Mouse (Mus musculus): Measurements from ENCODE around the gene Ercc1.

Gene Ercc1

GRCm38 (mm10) chr7:19365376-19365775 is 20.8 kb downstream of the Ercc1 start:
- no peak for DNase-seq (ENCODE audit: low spot score)

DNA sequence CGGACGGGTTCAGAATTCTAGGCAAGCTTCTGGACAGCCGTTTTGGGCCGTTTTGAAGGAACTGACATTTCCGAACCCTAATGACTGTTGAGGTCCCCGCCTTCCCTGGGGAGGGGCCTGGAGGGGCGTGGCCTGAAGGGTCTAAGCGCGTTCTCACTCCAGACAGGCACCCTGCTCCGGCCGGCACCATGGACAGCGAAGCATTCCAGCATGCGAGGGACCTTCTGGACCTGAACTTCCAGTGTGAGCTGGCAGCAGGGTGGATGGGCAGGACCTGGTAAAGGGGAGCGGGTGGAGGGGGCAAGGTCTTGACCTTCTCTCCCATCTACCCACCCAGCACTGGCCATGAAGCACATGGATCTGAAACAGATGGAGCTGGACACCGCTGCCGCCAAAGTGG is 23.8 kb downstream of the Ercc1 start:
- DNase-seq (ENCODE audit: low spot score), result peak; percentile 57

- peak; percentile 58 for DNase-seq (ENCODE audit: low spot score)
Observed at GRCm38 (mm10) chr7:19369823-19370425, 25.3 kb downstream of the Ercc1 start.

DNA sequence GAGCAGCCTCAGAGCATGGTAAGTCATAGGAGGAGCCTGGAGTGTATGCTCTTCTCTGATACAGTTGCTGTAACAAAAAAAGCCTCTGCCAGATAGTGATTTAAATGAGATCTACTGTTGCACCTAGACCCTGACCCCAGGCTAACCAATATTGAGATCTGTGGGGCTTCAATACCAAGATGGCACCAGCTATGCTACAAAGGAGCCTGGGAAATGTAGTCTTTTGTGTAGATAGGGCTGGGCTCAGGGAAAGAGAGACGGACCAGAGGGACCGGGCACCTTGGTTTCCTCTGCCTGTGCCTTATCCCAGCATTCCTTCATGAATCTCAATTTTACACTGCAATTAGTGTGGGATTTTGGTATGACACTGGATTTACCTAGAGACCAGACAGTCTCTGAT is 28.8 kb downstream of the Ercc1 start:
- no peak for DNase-seq (ENCODE audit: low spot score)

DNA sequence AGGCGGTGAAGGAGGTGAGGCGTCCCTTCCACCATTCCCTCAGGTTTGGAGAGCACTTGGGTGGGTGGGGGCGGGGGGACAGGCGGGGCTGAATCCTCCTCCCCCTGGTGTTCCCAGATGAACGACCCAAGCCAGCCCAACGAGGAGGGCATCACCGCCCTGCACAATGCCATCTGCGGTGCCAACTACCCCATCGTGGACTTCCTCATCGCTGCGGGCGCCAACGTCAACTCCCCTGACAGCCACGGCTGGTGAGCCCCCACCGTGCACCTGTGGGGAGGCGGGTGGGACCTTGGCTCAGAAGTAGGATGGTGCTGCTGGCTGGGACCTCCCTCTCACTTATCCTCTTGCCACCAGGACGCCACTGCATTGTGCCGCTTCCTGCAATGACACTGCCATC is 30.8 kb downstream of the Ercc1 start:
- no peak for DNase-seq (ENCODE audit: low spot score)

GRCm38 (mm10) chr7:19376019-19376418 is 31.4 kb downstream of the Ercc1 start:
- no peak for DNase-seq (ENCODE audit: low spot score)

- no peak for DNase-seq (ENCODE audit: low spot score)
Observed at GRCm38 (mm10) chr7:19378049-19378448, 33.5 kb downstream of the Ercc1 start.

GRCm38 (mm10) chr7:19381377-19382165 is 37.0 kb downstream of the Ercc1 start, which contains the start of gene Ercc2:
Gene Ercc2 (plus strand): TSS chr7:19382010.
- DNase-seq (ENCODE audit: low spot score), result peak; percentile 99

DNA sequence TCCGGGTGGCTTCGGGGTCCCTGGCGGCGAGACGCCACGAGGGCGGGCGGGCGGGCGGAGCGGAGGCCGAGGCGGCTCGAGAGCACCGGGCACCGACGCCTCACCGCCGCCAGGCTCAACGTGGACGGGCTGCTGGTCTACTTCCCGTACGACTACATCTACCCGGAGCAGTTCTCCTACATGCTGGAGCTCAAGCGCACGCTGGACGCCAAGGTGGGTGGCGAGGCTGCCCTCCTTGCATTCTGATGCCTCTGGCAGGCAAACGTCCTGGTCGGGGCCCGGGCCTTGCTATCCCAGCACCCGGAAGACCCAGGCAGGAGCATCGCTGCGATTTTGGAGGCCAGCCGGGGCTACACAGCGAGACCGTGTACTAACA is 37.6 kb downstream of the Ercc1 start:
- no peak for DNase-seq (ENCODE audit: low spot score)

- DNase-seq (ENCODE audit: low spot score), result no peak
Observed at GRCm38 (mm10) chr7:19383708-19384107, 39.1 kb downstream of the Ercc1 start.

- DNase-seq (ENCODE audit: low spot score), result no peak
Observed at GRCm38 (mm10) chr7:19388699-19389413, 44.3 kb downstream of the Ercc1 start.

GRCm38 (mm10) chr7:19394484-19394883 is 49.9 kb downstream of the Ercc1 start:
- no peak for DNase-seq (ENCODE audit: low spot score)

GRCm38 (mm10) chr7:19399496-19400280 is 55.1 kb downstream of the Ercc1 start:
- DNase-seq (ENCODE audit: low spot score), result peak; percentile 54

DNA sequence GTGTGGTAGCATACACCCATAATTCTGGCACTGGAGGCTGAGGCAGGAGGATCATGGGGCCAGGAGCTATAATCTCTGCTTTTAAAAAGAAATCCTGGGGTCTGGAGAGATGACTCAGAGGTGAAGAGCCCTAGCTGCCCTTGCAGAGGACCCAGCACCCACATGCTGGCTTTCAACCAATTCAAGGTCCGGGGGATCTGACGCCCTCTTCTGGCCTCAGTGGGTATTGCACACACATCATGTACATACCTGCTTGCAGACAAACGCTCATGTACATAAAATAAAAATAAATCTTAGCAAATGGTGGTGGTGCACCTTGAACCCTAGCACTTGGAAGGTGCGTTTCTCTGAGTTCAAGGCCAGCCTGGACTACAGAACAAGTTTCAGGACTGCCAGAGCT is 56.4 kb downstream of the Ercc1 start:
- DNase-seq (ENCODE audit: low spot score), result no peak

- DNase-seq (ENCODE audit: low spot score), result no peak
Observed at GRCm38 (mm10) chr7:19402535-19403112, 58.0 kb downstream of the Ercc1 start.

DNA sequence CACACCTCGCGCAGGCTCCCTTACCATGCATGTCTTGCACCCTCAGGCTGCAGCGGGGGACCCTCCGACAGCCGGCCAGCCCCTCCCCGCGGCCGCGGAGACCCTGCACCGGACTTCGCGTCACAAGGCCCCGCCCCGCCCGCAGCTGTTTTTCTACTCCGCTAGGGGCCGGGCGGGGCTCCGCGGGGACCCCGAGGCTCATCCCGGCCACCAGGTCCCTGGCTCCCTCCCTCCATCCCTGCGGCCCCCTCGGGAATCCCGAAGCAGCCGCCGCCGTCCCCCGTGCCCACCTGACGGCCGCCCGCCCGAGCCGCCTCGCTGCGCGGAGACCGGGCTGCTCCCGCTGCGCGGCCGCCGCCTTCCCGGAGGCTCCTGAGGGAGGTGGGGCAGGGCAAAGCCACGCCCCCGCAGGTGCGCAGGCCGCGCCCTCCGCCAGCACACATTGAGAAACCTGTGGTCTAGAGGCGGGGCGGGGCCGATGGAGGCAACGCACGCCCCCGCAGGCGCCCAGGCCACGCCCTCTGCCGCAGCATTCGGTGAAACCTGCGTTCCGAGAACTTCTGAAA is 59.2 kb downstream of the Ercc1 start, which contains the start of gene Klc3:
Gene Klc3, minus strand, starts transcription at position 374 of the 566 bp plus-strand sequence.
- peak; percentile 72 for DNase-seq (ENCODE audit: low spot score)

DNA sequence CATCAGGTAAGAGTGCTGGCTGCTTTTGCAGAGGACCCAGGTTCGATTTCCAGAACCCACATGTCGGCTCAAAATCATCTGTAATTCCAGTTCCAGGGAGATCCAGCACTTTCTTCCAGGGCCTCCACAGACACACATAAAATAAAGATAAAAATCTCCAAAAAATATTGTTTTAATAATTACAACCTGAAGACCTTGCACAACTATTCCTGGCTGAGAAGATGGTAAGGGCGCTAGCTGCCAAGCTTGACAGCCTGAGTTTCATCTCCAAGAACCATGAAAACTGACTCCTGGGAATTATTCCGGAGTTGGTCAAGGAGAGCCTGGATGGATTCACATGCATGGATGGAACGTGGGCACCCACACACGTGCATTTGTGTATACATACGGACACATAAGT is 59.9 kb downstream of the Ercc1 start, which contains the start of gene Ckm:
Gene Ckm, plus strand, starts transcription at position 301 of the 400 bp plus-strand sequence.
- DNase-seq (ENCODE audit: low spot score), result no peak

GRCm38 (mm10) chr7:19405417-19405816 is 60.8 kb downstream of the Ercc1 start:
- DNase-seq (ENCODE audit: low spot score), result peak; percentile 77

Data from ovary, postnatal 36 days (tissue).